Mouse (Mus musculus) heart, adult 2 months (tissue): ENCODE data around the gene Srgap2.

Experiments used
- CTCF ChIP-seq: fragments of 200-600 bp; IDR thresholded peaks from 2 replicates; pipeline ENCODE4 v1.8.1; 2022; ENCODE audit warnings: antibody characterized with exemption, mild to moderate bottlenecking, moderate library complexity
- EP300 ChIP-seq: fragments of 200-500 bp; IDR thresholded peaks from 2 replicates; pipeline ENCODE4 v1.6.1; 2011; ENCODE audit warnings: low read depth, low read length, control low read depth; ENCODE audit not compliant: insufficient read depth
- POLR2A ChIP-seq: fragments of 200-500 bp; IDR thresholded peaks from 2 replicates; pipeline ENCODE4 v1.6.1; 2011; ENCODE audit warnings: mild to moderate bottlenecking, low read depth, low read length, control low read depth; ENCODE audit not compliant: insufficient read depth

GRCm38 (mm10) chr1:131525101-131525585, 2.0 kb downstream of the Srgap2 start:
- TF ChIP-seq CTCF (no peak), POLR2A (no peak), EP300 (no peak)
